Mouse (Mus musculus) heart, embryonic 15.5 days (tissue): ENCODE measurements at regions not wholly inside any gene's neighbourhood (a gene's known extent, or its start where the extent isn't known, plus 50 kb on each side); places are given as distances from the start of the nearest gene placed in this dataset.

Experiments used
- ATAC-seq: fragments of 200-750 bp; cut with Nextera tagmentation; replicated peaks from 2 replicates; pipeline ENCODE4 v1.8.0; 2017; ENCODE audit warnings: low read depth, moderate TSS enrichment; ENCODE audit not compliant: insufficient number of reproducible peaks, insufficient read depth, low FRiP score
- H3K27ac ChIP-seq: fragments of 300-500 bp; sonication (generic); 2 replicates; pipeline ENCODE4 v1.5.1; 2015; ENCODE audit warnings: mild to moderate bottlenecking, inconsistent platforms
- H3K27me3 ChIP-seq: fragments of 300-500 bp; sonication (generic); 2 replicates; pipeline ENCODE4 v1.6.1; 2015; ENCODE audit warnings: inconsistent platforms
- H3K36me3 ChIP-seq: fragments of 300-500 bp; sonication (generic); 2 replicates; pipeline ENCODE4 v1.6.1; 2015; ENCODE audit warnings: mild to moderate bottlenecking, inconsistent platforms
- H3K4me1 ChIP-seq: fragments of 300-500 bp; sonication (generic); replicated peaks from 2 replicates; pipeline ENCODE4 v1.6.1; 2015; ENCODE audit warnings: inconsistent platforms
- H3K4me2 ChIP-seq: fragments of 300-500 bp; sonication (generic); 2 replicates; pipeline ENCODE4 v1.6.1; 2015; ENCODE audit warnings: inconsistent platforms, mild to moderate bottlenecking, moderate library complexity
- H3K4me3 ChIP-seq: fragments of 300-500 bp; sonication (generic); 2 replicates; pipeline ENCODE4 v1.5.1; 2015; ENCODE audit warnings: mild to moderate bottlenecking, inconsistent platforms
- H3K9ac ChIP-seq: fragments of 300-500 bp; sonication (generic); 2 replicates; pipeline ENCODE4 v1.6.1; 2015; ENCODE audit warnings: mild to moderate bottlenecking, inconsistent platforms
- H3K9me3 ChIP-seq: fragments of 300-500 bp; sonication (generic); replicated peaks from 2 replicates; pipeline ENCODE4 v1.6.1; 2016; ENCODE audit warnings: inconsistent platforms
- WGBS: fragments of 180-500 bp; shearing (Covaris S2); methylation state at CpG from one replicate; pipeline ENCODE4 v1.1.7; 2015; ENCODE audit warnings: mixed read lengths; 5-methylcytosine and 5-hydroxymethylcytosine counted together

DNA sequence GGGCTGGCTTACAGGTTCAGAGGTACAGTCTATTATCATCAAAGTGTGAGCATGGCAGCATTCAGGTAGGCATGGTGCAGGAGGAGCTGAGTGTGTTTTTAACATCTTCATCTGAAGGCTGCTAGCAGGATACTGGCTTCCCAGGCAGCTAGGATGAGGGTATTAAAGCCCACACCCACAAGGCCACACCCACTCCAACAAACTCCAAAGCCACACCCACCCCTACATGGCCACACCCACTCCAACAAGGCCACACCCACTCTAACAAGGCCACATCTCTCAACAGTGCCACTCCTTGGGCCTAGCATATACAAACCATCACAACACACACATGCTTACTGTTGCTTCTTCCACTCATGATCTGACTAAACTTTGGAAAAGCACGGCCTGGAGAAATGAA is 172.5 kb downstream of the Msrb3 start:
- Histone ChIP-seq H3K4me1 (peaks cover 9% of the 10 kb centered on the region; the same call in 1 of the 2 replicates), H3K4me3 (no peak overlapping the region), H3K27me3 (peaks cover 25% of the 10 kb centered on the region), H3K27ac (no peak overlapping the region), H3K9me3 (no peaks in the 10 kb centered on the region), H3K4me2 (no peak overlapping the region), H3K36me3 (no peaks in the 10 kb centered on the region), H3K9ac (no peak overlapping the region)
- WGBS, result 88% methylated on average over 1 of the region's 1 CpGs
- no peak for ATAC-seq

DNA sequence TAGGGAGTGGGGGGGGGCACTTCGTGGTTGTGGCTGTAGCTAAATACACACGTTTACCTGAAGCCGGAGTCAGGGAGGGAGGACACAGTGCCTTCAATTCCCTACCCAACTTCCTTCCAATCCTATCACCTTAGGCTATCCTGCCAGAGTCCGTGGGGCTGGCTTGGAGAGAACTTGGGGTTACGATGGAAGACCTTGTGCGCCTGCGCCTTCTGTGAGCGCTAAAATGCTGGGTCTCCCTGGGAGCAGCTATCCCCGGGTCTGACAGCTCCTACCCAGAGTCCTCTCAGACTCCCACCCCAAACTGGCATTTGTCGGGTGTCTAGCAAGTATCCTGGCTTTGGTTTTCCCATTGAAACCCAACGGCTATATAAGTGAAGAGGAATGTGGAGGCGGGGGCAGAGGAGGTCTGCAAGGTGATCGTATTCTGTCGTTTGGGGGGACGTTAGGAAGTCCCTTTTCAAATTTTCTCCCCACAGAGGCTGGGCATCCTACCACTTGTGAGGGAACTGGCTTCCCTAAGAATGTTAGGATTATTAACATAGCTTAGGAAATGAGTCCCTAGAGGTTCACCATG is 176.9 kb downstream of the Msrb3 start:
- no peak for ATAC-seq

DNA sequence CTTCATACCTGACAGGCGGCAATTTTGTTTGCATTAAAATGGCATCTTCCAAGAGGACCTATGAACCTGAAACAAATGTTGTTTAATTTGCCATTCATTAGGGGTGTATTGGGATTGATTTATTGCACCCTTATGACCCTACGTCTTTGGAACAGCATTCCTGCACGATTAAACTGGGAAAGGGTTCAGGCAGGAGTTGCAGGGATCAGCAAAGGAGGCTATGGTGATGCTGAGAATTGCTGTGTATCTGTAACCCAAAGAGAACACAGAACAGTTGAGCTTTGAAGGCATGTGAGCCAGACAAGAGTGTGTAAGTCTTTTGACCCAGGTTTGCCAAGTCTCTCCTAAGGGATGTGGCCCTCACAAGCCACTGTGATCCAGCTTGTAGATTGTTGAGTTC is 177.9 kb downstream of the Msrb3 start:
- 53% methylated on average over 3 of the region's 3 CpGs for WGBS
- no peak for ATAC-seq

More for the DNA sequence above, 176.9 kb downstream of the Msrb3 start:
- Histone ChIP-seq H3K36me3 (no peaks in the 10 kb centered on the region), H3K4me1 (peaks cover 23% of the 10 kb centered on the region), H3K27me3 (peaks cover 31% of the 10 kb centered on the region), H3K9ac (no peak overlapping the region; the same call in 1 of the 2 replicates), H3K27ac (no peak overlapping the region), H3K4me3 (peak overlapping the region; percentile 40), H3K9me3 (no peaks in the 10 kb centered on the region), H3K4me2 (peak overlapping the region; percentile 66)
- 10% methylated on average over 15 of the region's 15 CpGs for WGBS

DNA sequence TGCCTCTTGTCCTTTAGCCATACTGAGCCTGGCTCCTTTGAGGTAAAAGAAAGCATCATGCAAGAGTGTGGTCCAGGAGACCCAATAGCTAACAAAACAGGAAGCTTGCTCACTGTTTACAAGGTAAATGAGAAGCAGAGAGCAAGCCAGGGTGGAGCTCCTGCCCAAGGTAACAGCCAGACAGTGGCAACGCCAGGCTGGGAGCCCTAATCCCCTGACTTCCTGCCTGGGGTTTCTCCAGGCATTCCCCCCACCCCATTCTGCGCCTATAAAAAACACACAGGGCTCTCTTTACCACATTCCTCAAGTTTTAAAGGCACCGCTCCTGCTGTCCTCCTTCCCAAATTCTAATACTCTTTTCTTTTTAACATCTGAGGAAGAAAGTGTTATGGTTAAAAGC is 178.8 kb downstream of the Msrb3 start:
- no peaks in the 10 kb centered on the region for H3K36me3 ChIP-seq
- H3K27ac ChIP-seq, result no peak overlapping the region
- WGBS, result 36% methylated on average over 3 of the region's 3 CpGs
- H3K27me3 ChIP-seq, result peaks cover 31% of the 10 kb centered on the region
- ATAC-seq, result no peak; the same call in 1 of the 2 replicates
- H3K9ac ChIP-seq, result no peak overlapping the region
- H3K4me3 ChIP-seq, result no peak overlapping the region
- no peak overlapping the region for H3K4me2 ChIP-seq
- no peaks in the 10 kb centered on the region for H3K9me3 ChIP-seq
- H3K4me1 ChIP-seq, result peaks cover 26% of the 10 kb centered on the region

More for the DNA sequence above, 177.9 kb downstream of the Msrb3 start:
- H3K9ac ChIP-seq, result no peak overlapping the region
- no peak overlapping the region for H3K27ac ChIP-seq
- no peak overlapping the region for H3K4me3 ChIP-seq
- H3K27me3 ChIP-seq, result peaks cover 31% of the 10 kb centered on the region
- no peaks in the 10 kb centered on the region for H3K9me3 ChIP-seq
- H3K4me1 ChIP-seq, result peaks cover 26% of the 10 kb centered on the region
- H3K4me2 ChIP-seq, result no peak overlapping the region
- H3K36me3 ChIP-seq, result no peaks in the 10 kb centered on the region

DNA sequence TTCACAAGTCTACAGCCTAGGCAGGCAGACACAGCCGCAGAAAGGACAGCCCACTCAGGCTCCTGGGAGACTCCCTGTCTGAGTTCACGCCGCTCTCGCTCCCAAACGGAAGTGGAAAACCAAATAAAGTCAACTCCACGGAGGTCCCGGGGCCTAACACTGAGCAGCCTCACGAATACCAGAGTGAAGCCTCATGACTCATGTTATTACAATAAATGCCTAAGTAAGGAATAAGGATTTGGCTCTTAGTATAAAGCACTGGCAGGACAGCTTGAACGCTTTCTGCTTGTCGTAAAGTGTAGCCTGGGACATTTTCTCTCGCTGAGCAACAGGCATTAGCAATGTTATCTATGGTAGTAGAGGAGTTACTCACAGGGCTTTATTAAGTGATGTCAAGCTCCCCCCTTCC is 181.7 kb downstream of the Msrb3 start:
- Histone ChIP-seq H3K4me1 (peaks cover 23% of the 10 kb centered on the region), H3K36me3 (no peaks in the 10 kb centered on the region), H3K9ac (no peak overlapping the region), H3K4me3 (peak overlapping the region; percentile 8; the same call in 1 of the 2 replicates), H3K27me3 (peaks cover 12% of the 10 kb centered on the region; the same call in 1 of the 2 replicates), H3K27ac (peak overlapping the region; percentile 54), H3K4me2 (peak overlapping the region; percentile 45), H3K9me3 (no peaks in the 10 kb centered on the region)
- peak; percentile 73 for ATAC-seq
- 15% methylated on average over 11 of the region's 11 CpGs for WGBS

DNA sequence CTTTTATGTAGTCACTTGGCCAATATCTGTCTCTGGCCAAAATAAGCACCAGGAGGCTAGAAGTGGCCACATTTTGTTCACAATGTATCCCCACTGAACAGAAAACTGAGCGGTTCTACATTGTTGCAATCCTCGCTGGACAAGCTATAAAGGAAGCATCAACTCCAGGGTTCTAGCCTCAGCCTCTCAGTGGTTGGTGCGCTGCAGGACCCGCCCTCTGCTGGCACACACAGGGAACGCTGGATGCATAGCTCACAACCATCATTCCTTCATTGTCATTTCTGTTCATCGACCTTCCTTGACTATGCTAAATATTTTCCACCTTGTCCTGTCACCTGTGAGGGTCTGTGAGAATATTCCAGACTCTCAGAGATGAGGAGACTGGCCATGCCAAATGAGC is 182.5 kb downstream of the Msrb3 start:
- ATAC-seq, result no peak
- Histone ChIP-seq H3K9ac (no peak overlapping the region), H3K9me3 (no peaks in the 10 kb centered on the region), H3K4me3 (no peak overlapping the region), H3K4me1 (peaks cover 17% of the 10 kb centered on the region), H3K4me2 (no peak overlapping the region), H3K36me3 (no peaks in the 10 kb centered on the region), H3K27ac (0 out of 2 replicates have a peak overlapping the region, but pooled peaks have one; percentile 54), H3K27me3 (peaks cover 6% of the 10 kb centered on the region; the same call in 1 of the 2 replicates)
- 66% methylated on average over 6 of the region's 6 CpGs for WGBS

DNA sequence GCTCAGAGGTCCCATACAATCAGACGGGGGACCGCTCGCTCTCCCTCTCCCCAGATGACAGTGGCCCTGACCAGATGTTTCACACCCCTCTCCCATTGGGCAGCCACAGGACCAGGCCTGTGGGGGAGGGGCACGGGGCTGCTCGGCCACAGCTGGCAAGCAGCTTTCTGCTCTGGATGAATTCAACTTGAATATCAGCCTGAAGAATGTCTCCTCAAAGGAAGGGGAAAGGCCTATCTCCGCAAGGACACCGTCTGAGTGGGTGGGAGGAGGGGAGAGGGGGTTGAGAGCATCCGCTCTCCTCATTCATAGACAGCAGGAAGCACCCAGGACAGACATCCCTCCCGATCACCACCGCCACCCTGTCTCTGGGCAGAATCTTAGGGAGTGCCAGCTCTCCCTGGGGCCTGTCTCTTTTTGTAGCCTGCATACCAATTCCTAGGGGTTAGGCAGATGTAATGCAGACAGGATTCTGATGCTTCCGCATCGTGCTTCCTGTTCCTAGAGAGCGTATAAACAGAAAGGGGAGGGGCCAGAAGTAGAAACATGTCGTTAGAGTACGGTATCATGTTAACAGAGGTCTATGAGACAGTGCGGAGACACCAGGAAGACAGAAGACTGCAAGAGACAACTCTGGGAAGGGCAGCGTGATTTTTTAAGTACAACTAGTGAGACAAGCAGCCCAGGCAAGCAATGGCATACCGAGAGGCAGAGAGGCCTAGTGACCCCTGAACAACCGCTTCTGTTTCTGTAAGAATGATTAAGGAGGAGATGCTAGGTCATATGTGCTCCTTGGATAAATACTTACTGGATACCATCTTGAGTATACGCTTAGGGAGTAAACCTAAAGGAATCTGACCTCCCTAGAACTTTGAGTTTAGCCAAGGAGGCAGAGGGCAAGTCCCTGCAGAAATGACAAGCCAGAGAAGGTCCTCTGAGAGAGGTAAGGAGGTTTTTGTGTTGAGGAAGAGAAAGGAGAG is 190.8 kb downstream of the Msrb3 start:
- peak; percentile 50; the same call in 1 of the 2 replicates for ATAC-seq
- no peak overlapping the region for H3K9ac ChIP-seq
- 0 out of 2 replicates have a peak overlapping the region, but pooled peaks have one; percentile 29 for H3K27ac ChIP-seq
- no peak overlapping the region for H3K4me3 ChIP-seq
- no peaks in the 10 kb centered on the region for H3K9me3 ChIP-seq
- WGBS, result 29% methylated on average over 20 of the region's 20 CpGs
- peak overlapping the region; percentile 44 for H3K4me2 ChIP-seq
- H3K4me1 ChIP-seq, result peaks cover 18% of the 10 kb centered on the region
- no peaks in the 10 kb centered on the region for H3K27me3 ChIP-seq
- H3K36me3 ChIP-seq, result no peaks in the 10 kb centered on the region

DNA sequence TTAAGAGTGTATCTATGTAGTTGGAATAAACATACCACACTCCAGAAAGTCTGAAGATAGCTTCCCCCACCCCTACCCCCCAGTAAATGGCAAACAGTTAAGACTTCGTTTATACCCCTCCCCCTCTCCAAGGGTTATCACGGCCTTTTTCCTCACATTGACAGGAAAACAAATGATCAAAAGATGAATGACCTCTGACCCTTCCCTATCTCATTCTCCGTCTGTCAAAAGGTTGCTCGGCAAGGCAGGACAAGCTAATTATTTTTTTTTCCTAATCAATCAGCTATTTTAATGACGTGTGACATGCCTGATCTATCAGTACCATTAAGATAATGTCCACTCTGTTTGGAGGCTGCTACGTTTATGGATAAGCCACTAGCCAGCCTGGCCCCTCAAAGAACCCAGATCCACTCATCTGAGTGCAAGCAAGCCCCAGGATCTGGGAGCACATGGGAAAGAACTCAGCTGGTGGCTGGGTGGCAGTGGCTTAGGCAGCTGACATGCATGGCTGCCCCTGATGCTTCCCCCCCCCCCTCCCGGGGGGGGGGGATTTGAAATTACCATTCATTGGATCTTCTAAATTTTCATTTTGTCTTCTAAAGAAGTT is 192.1 kb downstream of the Msrb3 start:
- no peaks in the 10 kb centered on the region for H3K36me3 ChIP-seq
- peaks cover 18% of the 10 kb centered on the region for H3K4me1 ChIP-seq
- H3K9ac ChIP-seq, result no peak overlapping the region
- no peak overlapping the region for H3K4me2 ChIP-seq
- 30% methylated on average over 7 of the region's 7 CpGs for WGBS
- no peak for ATAC-seq
- no peaks in the 10 kb centered on the region for H3K27me3 ChIP-seq
- no peaks in the 10 kb centered on the region for H3K9me3 ChIP-seq
- no peak overlapping the region for H3K4me3 ChIP-seq
- H3K27ac ChIP-seq, result no peak overlapping the region

DNA sequence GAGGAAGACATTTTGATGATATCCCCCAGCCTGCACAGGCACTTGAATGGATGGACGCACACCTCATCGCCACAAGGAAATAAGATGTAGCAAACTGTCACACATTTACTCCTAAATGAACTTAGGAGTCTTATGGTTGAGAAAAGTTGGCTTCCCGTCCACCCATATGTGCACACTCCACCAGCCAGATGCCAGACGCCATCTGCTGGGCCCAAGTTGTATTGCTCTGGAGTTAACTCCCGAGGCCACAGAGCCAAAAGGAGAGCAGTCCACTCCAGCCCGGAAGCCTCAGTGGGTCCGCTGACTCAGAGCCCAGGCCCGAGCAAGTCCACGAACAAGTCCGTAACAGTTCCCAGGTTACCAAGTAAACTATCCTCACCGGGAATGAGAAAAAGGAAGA is 197.1 kb downstream of the Msrb3 start:
- Histone ChIP-seq H3K4me1 (peaks cover 13% of the 10 kb centered on the region), H3K27me3 (no peaks in the 10 kb centered on the region), H3K36me3 (no peaks in the 10 kb centered on the region), H3K4me2 (no peak overlapping the region), H3K27ac (no peak overlapping the region), H3K4me3 (no peak overlapping the region), H3K9ac (no peak overlapping the region), H3K9me3 (no peaks in the 10 kb centered on the region)
- ATAC-seq, result no peak
- WGBS, result 11% methylated on average over 11 of the region's 11 CpGs

DNA sequence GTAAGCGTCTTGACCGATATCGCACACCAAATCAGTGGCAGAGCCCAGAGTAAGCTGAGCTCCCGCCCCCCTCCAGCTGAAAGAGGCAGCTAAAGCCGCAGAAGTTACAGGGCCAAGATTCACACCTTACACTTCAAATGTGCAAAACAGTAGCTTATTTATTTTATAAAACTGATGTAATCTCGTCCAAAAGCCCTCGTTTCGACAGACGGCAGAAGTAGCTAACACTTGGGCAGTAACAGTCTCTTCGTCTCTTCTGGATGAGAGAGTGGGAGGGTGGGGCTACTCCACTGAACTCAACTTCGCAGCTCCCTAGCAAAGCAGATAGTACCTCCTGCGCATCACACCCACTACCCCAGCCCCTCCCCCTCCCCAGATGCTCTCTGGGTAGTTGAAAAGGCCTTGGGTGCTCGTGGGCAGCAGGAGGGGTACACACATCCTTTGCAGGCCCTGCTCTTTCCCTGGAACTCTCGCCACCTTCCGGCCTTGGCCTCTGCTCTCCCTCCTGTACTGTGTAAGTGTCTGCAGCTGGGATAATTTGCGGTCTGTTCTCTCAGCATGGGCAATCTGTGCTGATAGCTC is 201.5 kb downstream of the Msrb3 start:
- ATAC-seq, result peak; percentile 45; the same call in 1 of the 2 replicates
- Histone ChIP-seq H3K4me2 (peak overlapping the region; percentile 47), H3K4me1 (peaks cover 38% of the 10 kb centered on the region), H3K27ac (peak overlapping the region; percentile 11; the same call in 1 of the 2 replicates), H3K4me3 (no peak overlapping the region), H3K36me3 (no peaks in the 10 kb centered on the region), H3K27me3 (no peaks in the 10 kb centered on the region), H3K9me3 (no peaks in the 10 kb centered on the region), H3K9ac (0 out of 2 replicates have a peak overlapping the region, but pooled peaks have one; percentile 13)
- 15% methylated on average over 16 of the region's 16 CpGs for WGBS

DNA sequence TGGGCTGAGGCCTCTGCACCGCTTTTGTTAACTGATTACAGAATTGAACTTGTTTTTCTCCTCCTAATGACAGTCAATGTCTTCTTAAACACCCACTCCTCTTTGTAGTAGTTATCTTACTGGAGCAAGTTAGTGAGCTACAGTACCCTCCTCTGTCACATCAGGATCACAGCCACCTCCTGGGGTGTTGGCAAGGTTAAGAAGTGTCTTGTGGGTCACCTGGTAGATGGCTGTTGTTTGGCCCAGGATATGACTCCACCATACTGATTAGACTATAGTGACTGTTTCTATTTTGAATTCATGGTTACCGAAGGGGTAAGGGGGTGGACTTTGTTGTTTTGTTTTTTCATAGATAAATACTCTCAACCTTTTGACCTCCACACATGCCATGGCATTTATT is 202.4 kb downstream of the Msrb3 start:
- WGBS, result 47% methylated on average over 2 of the region's 2 CpGs
- Histone ChIP-seq H3K9ac (no peak overlapping the region), H3K4me2 (no peak overlapping the region), H3K36me3 (no peaks in the 10 kb centered on the region), H3K27ac (no peak overlapping the region), H3K4me3 (no peak overlapping the region), H3K27me3 (no peaks in the 10 kb centered on the region), H3K4me1 (peaks cover 45% of the 10 kb centered on the region), H3K9me3 (no peaks in the 10 kb centered on the region)
- no peak for ATAC-seq
